Mouse (Mus musculus) megakaryocyte-erythroid progenitor cell, adult 5-6 weeks (primary cell): Measurements from ENCODE around the gene Kcnh4. TPM values are rescaled to one million over a fixed set of nuclear protein-coding genes. Genes with fewer than 3 reads are reported as not detected.

Source experiments
- ATAC-seq: replicated peaks from 2 replicates; pipeline ENCODE4 v1.8.0; 2016; ENCODE audit warnings: mild to moderate bottlenecking, inconsistent platforms; ENCODE audit not compliant: severe bottlenecking, poor library complexity, low FRiP score, low TSS enrichment
- total RNA-seq, 2 experiments: library from RNA; stranded (forward) in 1 of 2; stranded (reverse) in 1 of 2; fragments of 200-1000, 215-1000 nt in 1 of 2; fragments of >200 nt in 1 of 2; fragmentation: Nextera tagmentation in 1 of 2; gene quantifications; 2 replicates each; pipeline ENCODE4 v1.2.3; 2014 to 2017

The Kcnh4 gene
- total RNA-seq, 2 experiments from 2014 or later: not detected

DNA sequence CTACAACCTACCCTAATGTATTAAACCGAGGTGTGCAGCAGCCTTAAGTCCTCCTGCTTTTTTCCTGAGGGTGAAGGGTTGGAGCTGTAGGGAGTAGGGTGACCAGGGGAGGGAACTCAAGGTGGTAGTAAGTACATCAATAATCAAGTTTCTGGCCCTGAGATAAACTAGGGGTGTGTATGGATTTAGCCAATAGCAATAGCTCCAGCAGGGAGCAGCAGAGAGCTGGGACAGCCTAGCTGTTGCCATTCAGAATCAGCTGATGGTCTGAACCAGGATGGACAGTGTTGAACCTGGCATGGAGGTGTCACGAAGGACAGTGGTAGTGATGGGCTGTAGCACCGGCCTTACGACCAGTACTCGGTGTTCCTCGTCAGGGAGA lies 45.2 kb downstream of the Kcnh4 start:
- peak; percentile 60 for ATAC-seq

DNA sequence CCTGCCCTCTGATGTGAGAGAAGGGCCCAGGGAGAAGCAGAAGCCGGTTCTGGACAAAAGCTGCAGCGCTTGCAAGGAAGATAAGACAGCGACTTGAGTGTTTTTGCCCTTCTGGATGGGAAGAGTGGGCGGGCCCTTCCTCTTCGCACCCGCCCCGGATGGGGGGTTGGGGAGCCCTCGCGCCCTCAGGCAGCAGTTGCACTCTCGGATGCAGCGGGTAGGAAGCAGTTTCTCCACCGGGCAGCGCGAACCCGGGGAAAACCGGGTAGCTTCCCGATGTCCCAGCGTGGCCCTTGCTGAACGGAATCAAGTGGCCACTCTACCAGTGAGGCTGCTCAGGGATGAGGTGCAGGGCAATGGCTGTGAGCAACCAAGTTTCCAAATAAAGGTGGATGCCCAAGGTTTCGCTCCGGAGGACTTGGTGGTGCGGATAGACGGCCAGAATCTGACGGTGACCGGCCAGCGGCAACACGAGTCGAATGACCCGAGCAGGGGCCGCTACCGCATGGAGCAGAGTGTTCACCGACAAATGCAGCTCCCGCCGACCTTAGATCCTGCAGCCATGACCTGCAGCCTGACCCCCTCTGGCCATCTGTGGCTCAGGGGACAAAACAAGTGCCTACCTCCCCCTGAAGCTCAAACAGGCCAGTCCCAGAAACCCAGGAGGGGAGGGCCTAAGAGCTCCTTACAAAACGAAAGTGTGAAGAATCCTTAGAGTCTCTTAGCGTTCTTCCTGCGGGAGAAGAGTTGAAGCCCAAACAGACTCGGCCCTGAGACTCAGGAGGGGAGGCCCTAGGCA lies 45.8 kb downstream of the Kcnh4 start, which contains the start of gene Hspb9:
Gene Hspb9, plus strand, starts transcription at position 116 of the 799 bp plus-strand sequence.
- peak; percentile 79 for ATAC-seq

DNA sequence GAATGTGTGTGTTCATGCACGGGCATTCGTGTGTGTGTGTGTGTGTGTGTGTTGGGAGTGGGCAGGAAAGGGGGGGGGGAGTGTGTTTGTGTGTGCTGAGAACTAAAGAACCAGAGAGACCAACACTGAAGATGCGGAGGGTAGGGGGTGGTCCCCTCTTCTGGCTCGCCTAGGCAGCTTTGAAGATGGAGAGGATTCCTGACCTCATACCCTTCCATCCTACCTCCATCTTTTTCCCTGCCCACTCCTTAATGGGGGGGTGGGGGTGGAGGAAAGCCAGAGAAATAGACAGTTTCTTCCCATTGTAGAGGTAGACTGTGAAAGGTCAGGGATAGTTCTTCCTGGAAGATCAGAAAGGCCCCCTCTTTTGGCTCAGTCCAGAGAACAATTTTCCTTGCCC lies 46.6 kb downstream of the Kcnh4 start:
- no peak for ATAC-seq

DNA sequence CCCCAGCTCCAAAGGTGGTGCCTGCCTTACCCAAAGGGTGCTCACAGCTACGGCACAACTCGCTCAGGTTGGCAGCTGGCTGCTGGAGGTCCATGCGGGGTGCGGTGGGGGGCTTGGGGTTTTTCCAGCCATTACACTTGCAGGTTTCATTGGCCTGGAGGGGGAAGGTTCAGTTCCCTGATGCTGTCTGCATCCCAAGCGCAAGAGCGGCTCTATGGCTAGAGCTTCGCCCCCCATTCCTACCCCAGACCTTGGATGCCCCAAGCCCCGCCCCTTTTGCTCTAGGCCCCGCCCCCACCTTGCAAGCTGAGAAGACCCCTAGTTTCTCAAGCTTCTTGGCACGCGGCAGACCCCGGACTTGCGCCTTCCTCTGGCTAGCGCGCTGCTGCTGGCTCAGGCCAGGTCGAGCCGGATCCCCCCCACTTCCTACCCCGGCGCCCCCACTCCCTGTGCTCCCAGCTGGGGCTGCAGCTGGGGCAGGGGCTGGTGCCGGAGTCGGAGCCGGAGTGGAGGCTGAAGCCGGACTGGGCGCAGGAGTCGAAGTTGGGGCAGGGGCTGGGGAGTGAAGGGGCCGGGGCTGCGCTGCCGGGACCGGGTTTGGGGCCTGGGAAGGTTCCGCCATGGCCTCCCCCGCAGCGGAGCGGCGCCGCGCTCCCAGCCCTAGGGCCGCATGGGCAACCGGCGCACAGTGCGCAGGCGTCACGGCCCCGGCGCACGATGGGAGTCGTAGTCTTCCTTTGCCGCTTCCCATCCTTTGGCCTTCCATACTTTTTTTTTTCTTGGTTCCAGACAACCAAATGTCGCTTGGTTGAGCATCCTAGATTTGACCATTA lies 47.7 kb downstream of the Kcnh4 start, which contains the start of gene Kat2a:
Gene Kat2a, minus strand, starts transcription at position 683 of the 833 bp plus-strand sequence.
- peak; percentile 50 for ATAC-seq

DNA sequence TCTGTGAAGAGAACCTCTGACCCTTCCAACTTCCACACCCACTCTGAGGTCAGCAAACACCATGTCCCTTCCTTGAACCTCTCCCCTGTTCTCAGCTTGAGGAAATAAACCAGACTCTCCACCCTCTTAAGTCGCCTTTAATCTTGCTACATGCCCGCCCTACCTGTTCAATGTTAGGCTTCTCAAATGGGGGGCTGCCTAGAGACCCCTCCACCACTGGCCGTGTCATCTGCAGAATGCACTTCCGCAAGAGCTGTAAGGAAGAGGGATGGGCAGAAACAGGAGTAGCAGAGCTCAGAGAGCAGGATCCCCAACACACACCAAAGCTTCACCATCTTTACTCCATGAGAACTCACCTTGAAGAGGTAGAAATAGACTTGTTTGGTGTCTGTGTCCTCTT lies 48.8 kb downstream of the Kcnh4 start:
- no peak for ATAC-seq

DNA sequence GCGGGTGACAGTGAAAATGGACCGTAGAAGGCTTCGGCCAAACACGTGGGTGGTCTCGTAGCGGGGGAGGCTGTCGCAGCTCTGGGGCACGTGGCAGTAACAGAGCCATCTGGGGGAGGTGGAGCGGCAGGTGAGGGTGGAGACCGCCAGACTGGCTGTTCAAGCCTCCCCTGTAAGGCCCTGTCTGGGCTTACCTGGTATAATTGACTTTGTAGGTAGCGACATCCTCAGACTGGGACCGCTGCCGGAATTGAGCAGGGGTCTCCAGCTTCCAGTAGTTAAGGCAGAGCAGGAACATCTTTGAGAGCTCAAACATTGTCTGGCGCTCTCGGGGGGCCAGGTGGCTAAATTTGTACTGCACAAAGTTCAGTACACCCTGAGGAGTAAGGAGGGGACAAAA lies 49.2 kb downstream of the Kcnh4 start:
- no peak for ATAC-seq

DNA sequence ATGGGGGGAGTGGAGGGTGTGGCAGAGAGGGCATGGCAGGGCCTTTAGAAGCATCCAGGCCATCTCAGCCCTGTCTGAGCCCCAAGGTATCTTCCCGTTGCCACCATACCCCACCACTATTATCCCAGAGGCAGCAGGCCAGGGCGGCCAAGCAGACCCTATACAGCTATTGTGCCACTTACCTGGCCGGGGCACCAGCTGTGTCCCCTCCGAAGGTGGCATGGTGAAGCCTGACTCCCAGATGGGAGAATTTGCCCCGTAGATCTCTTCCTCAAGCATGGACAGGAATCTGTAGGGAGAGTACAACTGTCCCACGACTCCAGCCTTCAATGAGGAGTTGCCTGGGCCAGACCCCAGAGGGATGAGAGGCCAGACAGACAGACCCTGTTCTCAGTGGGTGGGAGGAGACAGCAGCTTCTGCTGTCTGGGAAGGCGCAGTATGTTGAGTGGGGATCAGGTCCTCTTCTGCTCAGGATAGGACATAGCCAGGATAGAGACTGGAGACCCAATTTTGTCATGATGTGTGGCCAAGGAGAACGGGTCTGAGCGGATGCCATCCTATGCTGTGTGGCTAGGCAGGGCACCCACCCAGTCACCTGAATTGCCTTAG lies 50.4 kb downstream of the Kcnh4 start:
- ATAC-seq: no peak

DNA sequence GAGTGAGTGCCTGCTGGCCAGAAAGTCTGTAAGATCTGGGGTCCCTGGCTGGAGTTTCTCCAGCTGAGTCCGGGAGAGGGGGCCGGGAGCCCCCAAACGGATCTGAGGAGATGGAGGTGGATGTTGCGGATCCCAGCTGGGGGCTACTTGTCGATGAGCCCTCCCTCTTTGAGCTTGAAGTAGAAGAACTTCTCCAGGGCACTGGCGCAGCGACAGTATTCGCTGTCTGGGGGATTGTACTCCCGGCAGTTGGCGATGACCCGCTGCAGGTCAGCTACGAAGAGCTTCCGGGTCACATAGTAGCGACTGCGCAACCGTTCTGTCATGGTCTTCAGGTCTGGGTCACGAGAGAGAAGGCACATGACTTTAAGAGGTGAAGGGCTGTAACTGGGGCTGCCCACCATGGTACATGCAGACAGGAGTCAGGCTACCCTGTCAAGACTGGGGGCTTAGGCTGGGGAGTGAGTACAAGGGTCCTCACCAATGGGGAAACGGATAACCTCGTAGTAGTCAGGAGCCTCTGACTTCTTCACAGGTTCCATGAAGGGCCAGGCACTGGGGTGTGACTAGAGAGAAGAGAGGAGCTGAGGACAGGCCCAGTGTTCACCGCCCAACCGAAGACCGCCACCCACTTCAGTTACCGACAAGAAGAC lies 54.5 kb downstream of the Kcnh4 start:
- no peak for ATAC-seq

DNA sequence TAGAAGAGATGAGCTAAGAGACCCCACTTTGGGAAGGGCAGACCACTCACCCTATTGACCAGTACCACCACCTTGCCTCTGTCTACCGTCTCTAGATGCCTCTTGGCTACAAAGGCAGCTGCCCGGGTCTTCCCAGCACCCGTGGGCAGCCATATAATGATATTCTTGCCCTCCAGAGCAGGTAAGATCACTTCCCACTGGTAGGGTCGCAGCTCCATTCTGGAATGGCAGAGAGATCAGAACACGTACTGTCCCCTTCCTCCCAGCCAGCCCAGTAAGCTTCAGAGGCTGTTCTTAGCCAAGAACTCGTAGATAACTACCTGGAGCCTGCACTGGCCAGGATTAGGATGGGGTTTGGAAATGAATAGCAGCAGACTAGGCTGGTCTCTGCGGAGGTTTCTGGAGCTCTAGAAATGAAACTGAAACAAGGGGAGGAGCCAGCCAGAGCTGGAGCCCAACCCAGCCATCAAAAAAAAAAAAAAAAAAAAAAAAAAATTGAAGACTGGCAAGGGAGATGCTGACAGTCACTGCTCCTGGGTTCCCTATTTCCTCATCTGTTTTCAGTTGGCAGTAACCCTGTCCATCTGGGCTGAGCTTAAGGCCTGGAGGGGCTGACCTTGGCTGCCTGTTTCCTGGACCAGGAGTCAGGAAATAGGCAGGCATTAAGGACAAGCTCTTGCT lies 55.8 kb downstream of the Kcnh4 start, which contains the start of gene Dhx58:
Gene Dhx58, minus strand, starts transcription at position 421 of the 681 bp plus-strand sequence.
- ATAC-seq: peak; percentile 48

DNA sequence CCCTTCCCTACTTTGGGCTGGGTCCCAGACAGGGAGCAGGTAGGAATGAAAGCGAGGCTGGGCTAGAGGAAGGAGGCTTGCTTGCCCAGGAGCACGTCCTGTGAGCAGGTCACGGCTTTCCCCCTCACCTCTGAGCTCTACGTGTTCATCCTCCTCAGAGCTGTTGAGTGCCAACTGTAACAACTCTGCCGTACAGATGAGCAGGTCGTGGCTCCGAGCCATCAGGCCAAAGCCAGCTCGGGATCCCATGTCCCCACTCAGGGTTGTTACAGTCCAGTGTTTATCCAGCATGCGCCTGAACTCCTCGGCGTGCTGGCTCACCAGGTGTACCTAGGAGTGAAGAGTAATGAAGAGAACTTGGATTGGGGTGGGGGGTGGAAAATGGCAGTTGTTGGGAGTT lies 56.4 kb downstream of the Kcnh4 start:
- ATAC-seq: 0 out of 2 replicates have a peak, but pooled peaks have one; percentile 8

DNA sequence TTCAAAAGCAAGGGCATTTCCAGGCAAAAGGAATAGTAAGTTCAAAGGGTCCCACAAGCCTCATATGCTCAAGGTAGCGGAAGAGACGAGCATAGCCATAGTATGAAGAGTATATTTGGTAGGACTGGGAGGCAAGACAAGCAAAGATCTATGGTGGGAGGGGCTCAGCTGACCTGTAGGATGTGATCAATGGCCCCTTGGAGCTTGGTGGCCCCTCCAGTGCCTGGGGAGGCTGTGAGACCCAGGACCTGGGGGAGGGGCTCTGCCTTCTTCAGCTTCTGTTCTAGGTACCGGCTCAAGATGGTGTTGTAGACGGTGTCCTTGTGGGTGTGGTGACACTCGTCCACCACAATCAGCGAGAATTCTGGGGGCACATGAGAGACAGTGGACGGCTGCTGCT lies 56.8 kb downstream of the Kcnh4 start:
- ATAC-seq: peak; percentile 22

DNA sequence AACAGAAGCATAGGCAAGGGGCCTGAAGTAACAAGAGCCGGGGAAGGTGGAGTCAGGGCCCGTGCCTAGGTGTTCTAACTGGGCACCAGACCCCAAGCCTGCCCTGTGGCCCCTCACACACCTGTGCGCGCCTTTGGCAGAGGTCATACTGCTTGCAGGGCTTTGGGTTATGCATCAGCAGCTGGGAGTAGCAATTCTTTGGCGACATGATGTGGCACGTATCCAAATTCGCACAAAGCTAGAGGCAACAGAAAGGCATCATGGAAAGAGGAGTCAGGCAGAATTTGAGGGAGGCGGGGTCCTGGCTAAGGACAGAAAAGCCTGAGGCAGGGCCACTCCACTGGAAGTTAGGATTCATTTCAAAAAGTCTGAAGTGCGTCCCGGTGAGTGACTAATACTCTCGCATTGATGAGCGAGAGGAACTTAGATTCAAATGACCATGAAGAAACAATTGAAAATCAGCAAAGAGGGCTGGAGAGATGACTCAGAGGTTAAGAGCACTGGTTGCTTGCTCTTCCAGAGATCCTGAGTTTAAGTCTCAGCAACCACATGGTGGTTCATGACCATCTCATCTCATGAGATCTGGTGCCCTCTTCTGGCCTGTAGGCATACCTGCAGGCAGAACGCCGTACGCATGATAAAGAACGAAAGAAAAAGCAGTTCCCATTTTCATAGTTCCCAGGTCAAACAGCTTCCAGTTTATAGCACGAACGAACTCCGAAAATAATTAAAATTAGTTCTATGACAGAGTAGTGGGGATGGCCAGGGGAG lies 57.5 kb downstream of the Kcnh4 start:
- 0 out of 2 replicates have a peak, but pooled peaks have one; percentile 39 for ATAC-seq

DNA sequence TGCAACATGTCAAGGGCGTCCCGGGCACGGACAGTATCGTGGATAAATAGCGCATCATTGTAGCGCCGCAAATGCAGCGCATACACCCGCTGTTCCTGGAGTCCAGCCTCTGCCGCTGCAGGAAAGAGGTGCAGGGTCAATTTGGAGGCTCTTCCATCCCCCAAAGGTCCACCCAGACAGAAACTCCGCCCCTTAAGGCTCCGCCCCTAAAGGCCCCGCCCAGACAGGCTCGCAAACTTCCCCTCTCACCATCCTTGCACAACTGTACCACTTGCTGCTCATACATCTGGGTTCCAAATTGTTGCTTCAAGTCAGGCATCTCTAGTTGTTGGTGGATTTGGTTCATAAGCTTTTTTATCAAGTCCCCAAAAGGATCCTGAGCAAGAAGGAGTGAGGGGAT lies 58.4 kb downstream of the Kcnh4 start:
- no peak for ATAC-seq

DNA sequence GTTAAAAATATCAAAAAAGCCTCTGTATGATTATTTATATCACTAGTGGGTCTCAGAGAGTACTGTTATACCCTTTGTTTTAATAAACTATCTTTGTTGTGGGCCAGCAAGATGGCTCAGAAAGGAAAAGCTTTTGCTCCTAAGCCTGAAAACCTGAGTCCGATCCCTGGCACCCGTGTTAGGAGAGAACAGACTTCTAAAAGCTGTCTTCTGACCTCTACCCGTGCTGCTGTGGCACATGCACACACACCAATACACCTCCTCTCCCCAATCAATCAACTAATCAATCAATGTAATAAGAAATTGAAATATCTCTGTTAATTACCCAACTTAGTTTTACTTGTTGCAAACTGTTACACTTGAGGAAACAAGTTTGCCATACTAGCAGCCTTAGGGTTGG lies 59.0 kb downstream of the Kcnh4 start:
- ATAC-seq: no peak

DNA sequence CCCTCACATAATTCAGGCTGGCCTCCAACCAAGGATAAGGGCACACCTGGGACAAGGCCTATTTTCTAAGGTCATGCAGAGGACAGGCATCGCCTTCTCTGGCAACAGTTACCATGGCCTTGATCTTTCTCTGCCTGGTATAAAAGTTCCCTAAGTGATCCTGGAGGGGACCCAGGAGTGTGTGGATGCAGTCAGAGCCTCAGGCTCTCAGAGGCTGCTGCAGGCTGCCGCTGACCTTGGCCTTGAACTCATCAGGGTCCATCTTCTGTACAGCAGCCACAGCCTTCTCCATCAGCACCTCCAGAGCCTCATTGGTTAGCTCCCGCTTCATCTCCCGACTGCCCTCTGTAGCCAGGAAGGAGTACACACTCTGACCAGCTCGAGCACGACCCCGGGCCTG lies 61.8 kb downstream of the Kcnh4 start:
- no peak for ATAC-seq

DNA sequence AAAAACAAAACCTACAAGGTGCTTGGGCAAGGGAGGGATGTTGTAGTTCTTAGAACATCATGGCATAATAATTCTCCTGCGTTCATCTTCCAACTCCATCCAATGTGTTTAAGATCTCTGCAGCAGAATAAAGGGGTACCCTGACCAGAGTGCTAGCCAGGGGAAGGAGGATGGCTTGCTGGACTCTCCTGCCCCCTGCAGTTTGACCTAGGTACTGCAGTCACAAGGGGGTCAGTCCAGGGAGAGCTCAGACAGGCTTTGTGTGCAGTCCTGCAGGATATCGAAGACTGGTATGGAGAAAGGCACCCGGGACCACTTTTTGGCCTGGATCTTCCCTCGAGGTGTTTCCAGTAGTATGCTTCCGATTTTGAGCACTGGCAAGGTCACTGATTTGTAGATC lies 64.8 kb downstream of the Kcnh4 start:
- ATAC-seq: peak; percentile 46; the same call in 1 of the 2 replicates

DNA sequence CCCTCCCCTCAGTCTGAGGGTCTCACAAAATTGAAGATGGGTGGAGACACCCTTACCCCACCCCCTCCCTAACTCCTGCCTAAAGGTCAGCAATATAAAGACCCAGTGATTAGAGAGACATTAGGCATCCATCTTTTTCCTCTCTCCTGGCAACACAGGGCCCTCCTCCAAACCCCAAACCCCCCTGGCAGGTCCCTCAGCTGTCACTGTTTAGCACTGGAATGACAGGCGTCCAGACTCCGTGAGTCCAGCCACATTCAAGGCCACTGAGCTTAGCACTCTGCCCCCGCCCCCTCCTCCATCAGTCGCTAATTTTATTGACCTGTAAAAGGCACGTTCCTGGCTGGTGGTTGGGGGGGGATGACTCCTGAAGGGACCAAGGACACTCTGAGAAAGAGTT lies 66.6 kb downstream of the Kcnh4 start:
- no peak for ATAC-seq

DNA sequence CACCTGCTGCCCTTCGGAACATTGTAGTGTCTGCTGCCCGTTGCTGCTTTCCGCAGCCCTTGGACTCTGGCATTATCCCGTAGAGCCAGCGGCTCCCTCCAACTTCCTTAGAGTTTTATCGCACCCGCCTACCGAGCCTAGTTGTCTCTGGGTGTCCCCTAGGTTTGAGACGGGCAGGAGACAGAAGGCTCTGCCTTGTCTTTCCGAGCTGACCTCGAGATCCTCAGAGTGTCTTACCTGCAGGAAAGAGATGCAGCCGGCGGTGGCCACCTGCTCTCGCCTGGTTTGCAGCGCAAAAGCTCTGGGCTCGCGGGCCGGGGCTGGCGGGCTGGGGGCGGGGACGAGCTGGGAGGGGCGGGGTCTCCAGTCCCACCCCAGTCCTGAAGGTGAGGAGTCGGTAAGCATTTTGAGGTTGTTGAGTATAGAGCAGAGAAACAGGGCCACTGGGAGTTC lies 67.6 kb downstream of the Kcnh4 start, which contains the start of gene Zfp385c:
Gene Zfp385c, minus strand, starts transcription at position 292 of the 453 bp plus-strand sequence.
- peak; percentile 38; the same call in 1 of the 2 replicates for ATAC-seq
